Mouse (Mus musculus) heart, embryonic 15.5 days (tissue): ENCODE data around the gene Olfr1289. TPM values are rescaled to one million over a fixed set of nuclear protein-coding genes. Genes with fewer than 3 reads are reported as not detected.

Experiments
- ATAC-seq: fragments of 200-750 bp; cut with Nextera tagmentation; replicated peaks from 2 replicates; pipeline ENCODE4 v1.8.0; 2017; ENCODE audit warnings: low read depth, moderate TSS enrichment; ENCODE audit not compliant: insufficient number of reproducible peaks, insufficient read depth, low FRiP score
- H3K27ac ChIP-seq: fragments of 300-500 bp; sonication (generic); 2 replicates; pipeline ENCODE4 v1.5.1; 2015; ENCODE audit warnings: mild to moderate bottlenecking, inconsistent platforms
- H3K27me3 ChIP-seq: fragments of 300-500 bp; sonication (generic); 2 replicates; pipeline ENCODE4 v1.6.1; 2015; ENCODE audit warnings: inconsistent platforms
- H3K36me3 ChIP-seq: fragments of 300-500 bp; sonication (generic); 2 replicates; pipeline ENCODE4 v1.6.1; 2015; ENCODE audit warnings: mild to moderate bottlenecking, inconsistent platforms
- H3K4me1 ChIP-seq: fragments of 300-500 bp; sonication (generic); replicated peaks from 2 replicates; pipeline ENCODE4 v1.6.1; 2015; ENCODE audit warnings: inconsistent platforms
- H3K4me2 ChIP-seq: fragments of 300-500 bp; sonication (generic); 2 replicates; pipeline ENCODE4 v1.6.1; 2015; ENCODE audit warnings: inconsistent platforms, mild to moderate bottlenecking, moderate library complexity
- H3K4me3 ChIP-seq: fragments of 300-500 bp; sonication (generic); 2 replicates; pipeline ENCODE4 v1.5.1; 2015; ENCODE audit warnings: mild to moderate bottlenecking, inconsistent platforms
- H3K9ac ChIP-seq: fragments of 300-500 bp; sonication (generic); 2 replicates; pipeline ENCODE4 v1.6.1; 2015; ENCODE audit warnings: mild to moderate bottlenecking, inconsistent platforms
- H3K9me3 ChIP-seq: fragments of 300-500 bp; sonication (generic); replicated peaks from 2 replicates; pipeline ENCODE4 v1.6.1; 2016; ENCODE audit warnings: inconsistent platforms
- WGBS: fragments of 180-500 bp; shearing (Covaris S2); methylation state at CpG from one replicate; pipeline ENCODE4 v1.1.7; 2015; ENCODE audit warnings: mixed read lengths; 5-methylcytosine and 5-hydroxymethylcytosine counted together
- polyA plus RNA-seq: library from polyadenylated mRNA; unstranded; fragments of >200 nt; fragmentation: Nextera tagmentation; extraction: Ambion mirVana; gene quantifications from 2 replicates; pipeline ENCODE4 v1.2.1, GENCODE M21; 2015

The Olfr1289 gene
- not detected in 2 replicates for polyA plus RNA-seq

DNA sequence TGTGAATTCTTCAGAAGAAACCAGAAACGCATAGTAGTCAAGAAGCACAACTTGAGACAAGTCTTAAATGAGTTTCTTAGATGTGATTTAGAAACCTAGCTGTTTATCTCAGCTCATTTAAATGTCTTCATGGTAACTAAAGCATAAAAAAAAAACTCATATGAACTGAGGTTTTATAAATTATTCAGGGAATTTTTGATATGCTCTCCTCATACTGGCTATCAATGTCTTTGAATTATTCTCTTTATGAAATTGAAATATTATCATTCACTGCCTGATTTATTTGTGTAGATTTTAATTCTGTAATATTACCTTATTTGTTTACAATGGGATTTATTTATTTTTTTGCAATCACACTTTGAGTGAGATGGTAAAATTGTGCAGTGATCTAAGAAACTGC is at the start of gene Olfr1289:
Olfr1289 (plus strand) TSS at position 301 of the 400 bp plus-strand sequence.
- no peaks in the 10 kb centered on the region for H3K36me3 ChIP-seq
- WGBS = 60% methylated on average over 1 of the region's 1 CpGs
- H3K4me1 ChIP-seq = no peaks in the 10 kb centered on the region
- no peak within 1 kb of the TSS for H3K9ac ChIP-seq
- no peak within 1 kb of the TSS for H3K27ac ChIP-seq
- H3K4me2 ChIP-seq = no peak within 1 kb of the TSS
- no peak within 1 kb of the TSS for H3K4me3 ChIP-seq
- H3K9me3 ChIP-seq = no peaks in the 10 kb centered on the region
- no peak for ATAC-seq
- no peaks in the 10 kb centered on the region for H3K27me3 ChIP-seq

GRCm38 (mm10) chr2:111448842-111449241 is 31.8 kb upstream of the Olfr1289 start, which contains the start of gene Olfr1287:
Olfr1287 (plus strand) TSS chr2:111449142.
- no peak for ATAC-seq
- H3K36me3 ChIP-seq = no peaks in the 10 kb centered on the region
- H3K9me3 ChIP-seq = no peaks in the 10 kb centered on the region
- no peaks in the 10 kb centered on the region for H3K27me3 ChIP-seq
- no peak within 1 kb of the TSS for H3K4me2 ChIP-seq
- WGBS = 64% methylated on average over 1 of the region's 1 CpGs
- no peaks in the 10 kb centered on the region for H3K4me1 ChIP-seq
- H3K9ac ChIP-seq = no peak within 1 kb of the TSS
- no peak within 1 kb of the TSS for H3K27ac ChIP-seq
- no peak within 1 kb of the TSS for H3K4me3 ChIP-seq

GRCm38 (mm10) chr2:111473801-111474200 is 6.8 kb upstream of the Olfr1289 start, which contains the start of gene Olfr1288:
Olfr1288 (plus strand) TSS chr2:111474101.
- H3K4me2 ChIP-seq = no peak within 1 kb of the TSS
- no peak within 1 kb of the TSS for H3K27ac ChIP-seq
- no peaks in the 10 kb centered on the region for H3K9me3 ChIP-seq
- no peaks in the 10 kb centered on the region for H3K27me3 ChIP-seq
- H3K4me3 ChIP-seq = no peak within 1 kb of the TSS
- ATAC-seq = no peak
- WGBS = 90% methylated on average over 1 of the region's 1 CpGs
- no peaks in the 10 kb centered on the region for H3K4me1 ChIP-seq
- no peaks in the 10 kb centered on the region for H3K36me3 ChIP-seq
- no peak within 1 kb of the TSS for H3K9ac ChIP-seq

GRCm38 (mm10) chr2:111493729-111494128 is 13.1 kb downstream of the Olfr1289 start, which contains the start of gene Olfr1290:
Olfr1290 (minus strand) TSS chr2:111493829.
- Histone ChIP-seq H3K4me3 (no peak within 1 kb of the TSS), H3K4me1 (no peaks in the 10 kb centered on the region), H3K36me3 (no peaks in the 10 kb centered on the region), H3K27ac (no peak within 1 kb of the TSS), H3K4me2 (no peak within 1 kb of the TSS), H3K9ac (no peak within 1 kb of the TSS), H3K27me3 (no peaks in the 10 kb centered on the region), H3K9me3 (no peaks in the 10 kb centered on the region)
- 67% methylated on average over 5 of the region's 5 CpGs for WGBS
- no peak for ATAC-seq

DNA sequence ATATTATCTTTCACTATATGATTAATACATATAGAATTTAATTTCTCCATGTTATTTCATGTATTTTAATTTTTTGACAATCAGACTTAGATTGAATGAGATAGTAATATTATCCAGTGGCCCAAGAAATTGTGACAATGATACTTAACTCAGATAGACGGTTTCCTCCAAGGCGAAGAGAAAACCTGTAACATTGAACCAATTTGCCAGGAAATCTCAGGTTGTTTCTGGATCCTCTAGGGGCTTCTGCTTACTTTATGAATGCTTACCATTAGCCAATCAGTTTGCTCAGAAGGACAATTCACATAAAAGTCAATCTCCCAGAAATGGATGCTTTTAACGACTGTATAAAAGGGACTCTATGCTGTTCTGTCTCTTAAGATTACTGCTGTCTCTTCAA is 16.3 kb downstream of the Olfr1289 start, which contains the start of gene Olfr1291-ps1:
Olfr1291-ps1 (plus strand) TSS at position 301 of the 400 bp plus-strand sequence.
- no peaks in the 10 kb centered on the region for H3K36me3 ChIP-seq
- WGBS = 81% methylated on average over 3 of the region's 3 CpGs
- H3K4me1 ChIP-seq = no peaks in the 10 kb centered on the region
- ATAC-seq = no peak
- no peak within 1 kb of the TSS for H3K4me3 ChIP-seq
- no peaks in the 10 kb centered on the region for H3K9me3 ChIP-seq
- no peak within 1 kb of the TSS for H3K4me2 ChIP-seq
- H3K9ac ChIP-seq = no peak within 1 kb of the TSS
- H3K27ac ChIP-seq = no peak within 1 kb of the TSS
- H3K27me3 ChIP-seq = no peaks in the 10 kb centered on the region

DNA sequence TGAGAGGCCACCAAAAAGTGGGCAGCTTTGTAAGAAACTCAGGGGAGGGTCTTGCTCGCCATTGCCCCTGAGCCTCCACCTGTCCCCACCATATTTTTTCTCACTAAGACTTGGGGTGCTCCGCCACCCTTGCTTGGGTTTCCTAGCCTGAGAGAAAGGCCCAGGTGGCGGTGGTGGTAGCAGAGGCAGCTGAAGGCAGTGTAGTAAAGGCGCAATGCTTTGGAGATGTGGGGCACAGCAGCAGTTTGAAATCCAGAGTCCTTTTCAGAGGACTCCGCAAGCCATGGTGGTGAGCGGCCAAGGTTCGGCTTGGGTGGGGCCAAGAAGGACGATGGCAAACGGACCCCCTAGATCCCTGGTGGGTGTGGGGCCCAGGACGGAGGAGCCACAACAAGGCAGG is 36.8 kb downstream of the Olfr1289 start:
- Histone ChIP-seq H3K4me3 (no peak overlapping the region), H3K4me2 (no peak overlapping the region), H3K36me3 (no peaks in the 10 kb centered on the region), H3K9me3 (no peaks in the 10 kb centered on the region), H3K27ac (no peak overlapping the region), H3K9ac (no peak overlapping the region), H3K27me3 (no peaks in the 10 kb centered on the region), H3K4me1 (no peaks in the 10 kb centered on the region)
- ATAC-seq = no peak
- WGBS = 84% methylated on average over 10 of the region's 10 CpGs

DNA sequence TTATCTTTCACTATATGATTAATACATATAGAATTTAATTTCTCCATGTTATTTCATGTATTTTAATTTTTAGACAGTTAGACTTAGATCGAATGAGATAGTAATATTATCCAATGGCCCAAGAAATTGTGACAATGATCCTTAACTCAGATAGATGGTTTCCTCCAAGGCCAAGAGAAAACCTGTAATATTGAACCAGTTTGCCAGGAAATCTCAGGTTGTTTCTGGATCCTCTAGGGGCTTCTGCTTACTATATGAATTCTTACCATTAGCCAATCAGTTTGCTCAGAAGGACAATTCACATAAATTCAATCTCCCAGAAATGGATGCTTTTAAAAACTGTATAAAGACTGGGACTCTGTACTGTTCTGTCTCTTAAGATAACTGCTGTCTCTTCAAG is 44.3 kb downstream of the Olfr1289 start, which contains the start of gene Olfr1293-ps:
Olfr1293-ps (plus strand) TSS at position 301 of the 400 bp plus-strand sequence.
- H3K4me1 ChIP-seq = no peaks in the 10 kb centered on the region
- H3K27ac ChIP-seq = no peak within 1 kb of the TSS
- no peaks in the 10 kb centered on the region for H3K9me3 ChIP-seq
- WGBS = 81% methylated on average over 1 of the region's 1 CpGs
- H3K9ac ChIP-seq = no peak within 1 kb of the TSS
- H3K4me2 ChIP-seq = no peak within 1 kb of the TSS
- H3K4me3 ChIP-seq = no peak within 1 kb of the TSS
- no peak for ATAC-seq
- H3K27me3 ChIP-seq = no peaks in the 10 kb centered on the region
- no peaks in the 10 kb centered on the region for H3K36me3 ChIP-seq

Other genes starting within 250 kb of the Olfr1289 start
- not detected in 2 replicates for gene Olfr1275, start 245.5 kb upstream of the Olfr1289 start, polyA plus RNA-seq
- not detected in 2 replicates for gene Olfr1276, start 226.3 kb upstream of the Olfr1289 start, polyA plus RNA-seq
- gene Olfr1277, start 206.7 kb upstream of the Olfr1289 start, polyA plus RNA-seq = not detected in 2 replicates
- gene Olfr1278, start 190.7 kb upstream of the Olfr1289 start, polyA plus RNA-seq = not detected in 2 replicates
- gene Olfr1279, start 180.2 kb upstream of the Olfr1289 start, polyA plus RNA-seq = not detected in 2 replicates
- not detected in 2 replicates for gene Olfr1280, start 166.8 kb upstream of the Olfr1289 start, polyA plus RNA-seq
- not detected in 2 replicates for gene Olfr1281, start 154.3 kb upstream of the Olfr1289 start, polyA plus RNA-seq
- not detected in 2 replicates for gene Olfr1282, start 144.7 kb upstream of the Olfr1289 start, polyA plus RNA-seq
- gene Olfr1283, start 114.0 kb upstream of the Olfr1289 start, polyA plus RNA-seq = not detected in 2 replicates
- gene Olfr1284, start 105.3 kb upstream of the Olfr1289 start, polyA plus RNA-seq = not detected in 2 replicates
- gene Olfr1286, start 57.7 kb upstream of the Olfr1289 start, polyA plus RNA-seq = not detected in 2 replicates
- gene Olfr1287, start 31.7 kb upstream of the Olfr1289 start, polyA plus RNA-seq = not detected in 2 replicates
- gene Olfr1288, start 6.7 kb upstream of the Olfr1289 start, polyA plus RNA-seq = not detected in 2 replicates
- not detected in 2 replicates for gene Olfr1290, start 13.0 kb downstream of the Olfr1289 start, polyA plus RNA-seq
- not detected in 2 replicates for gene Olfr1291-ps1, start 16.4 kb downstream of the Olfr1289 start, polyA plus RNA-seq
- not detected in 2 replicates for gene Olfr1293-ps, start 44.4 kb downstream of the Olfr1289 start, polyA plus RNA-seq
- gene Olfr1294, start 59.5 kb downstream of the Olfr1289 start, polyA plus RNA-seq = not detected in 2 replicates
- gene Olfr1295, start 88.9 kb downstream of the Olfr1289 start, polyA plus RNA-seq = not detected in 2 replicates
- not detected in 2 replicates for gene Olfr1297, start 145.7 kb downstream of the Olfr1289 start, polyA plus RNA-seq
- not detected in 2 replicates for gene Olfr1298, start 168.4 kb downstream of the Olfr1289 start, polyA plus RNA-seq
- gene Olfr1299, start 180.6 kb downstream of the Olfr1289 start, polyA plus RNA-seq = not detected in 2 replicates